In the genomic region with DNA sequence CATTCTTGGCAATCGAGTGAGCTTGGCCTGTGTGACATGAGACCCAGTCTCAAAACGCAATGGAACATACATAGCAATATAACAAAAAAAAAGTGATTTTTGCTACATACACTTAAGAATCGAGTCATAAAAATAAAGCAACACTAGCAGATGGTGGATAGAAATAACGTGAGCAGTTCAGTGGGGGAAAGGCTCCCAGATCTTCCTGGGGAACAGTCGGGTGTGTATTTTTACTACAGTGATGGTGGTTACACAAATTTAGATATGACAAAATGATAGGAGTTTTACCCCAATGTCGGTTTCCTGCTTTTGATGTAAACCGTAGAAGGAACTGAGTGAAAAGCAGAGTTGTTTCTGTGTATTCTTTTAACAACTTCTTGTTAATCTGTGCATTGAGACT, we compare ENCODE assay signal across 16 mouse cellular contexts. TPM values are rescaled to one million over a fixed set of nuclear protein-coding genes. Genes with fewer than 3 reads are reported as not detected.
A peak's percentile ranks its signal among the peaks of the same experiment; 100 is the strongest.
DNase-seq lines count a peak whose midpoint lies in the region; ATAC-seq lines count a peak whose summit lies in the region.
"Had no signal": no experiment of that assay in that cellular context is flagged by ENCODE, and none has a peak within 500 bp of the region (broad histone marks: within the 10 kb centered on the region; RNA-seq: fewer than 3 reads in every experiment).

No protein-coding gene starts in this region.

- peaks cover 4% of the 10 kb centered on the region for H3K4me1 ChIP-seq in midbrain, embryonic 11.5 days (ENCODE audit: control insufficient read depth, insufficient read depth, low read length)
- 0 out of 2 replicates have a peak, but pooled peaks cover 6% of the 10 kb centered on the region for H3K4me1 ChIP-seq in midbrain, embryonic 16.5 days (ENCODE audit: control insufficient read depth, insufficient read depth, low read length)
- H3K4me1 ChIP-seq in kidney, embryonic 16.5 days (ENCODE audit: insufficient read depth, low read length): peaks cover 13% of the 10 kb centered on the region

- no peak overlapping the region for H3K4me3 ChIP-seq in midbrain, embryonic 11.5 days (ENCODE audit: low read depth, low read length)
- H3K4me3 ChIP-seq in midbrain, embryonic 16.5 days (ENCODE audit: low read depth, low read length): no peak overlapping the region
- no peak overlapping the region for H3K4me3 ChIP-seq in kidney, embryonic 16.5 days (ENCODE audit: low read length)

- peaks cover 32% of the 10 kb centered on the region for H3K27me3 ChIP-seq in midbrain, embryonic 11.5 days (ENCODE audit: control insufficient read depth, insufficient read depth, low read length)
- no peaks in the 10 kb centered on the region for H3K27me3 ChIP-seq in midbrain, embryonic 16.5 days (ENCODE audit: control insufficient read depth, insufficient read depth, low read depth, low read length)
- peaks cover 57% of the 10 kb centered on the region for H3K27me3 ChIP-seq in kidney, embryonic 16.5 days (ENCODE audit: insufficient read depth, low read length)

- no peak overlapping the region for H3K4me2 ChIP-seq in midbrain, embryonic 11.5 days
- no peak overlapping the region for H3K4me2 ChIP-seq in midbrain, embryonic 16.5 days (ENCODE audit: low read length)
- H3K4me2 ChIP-seq in kidney, embryonic 16.5 days (replicated peaks; ENCODE audit: low read depth, low read length): no peak overlapping the region

- peaks cover 4% of the 10 kb centered on the region; the same call in 1 of the 2 replicates for H3K9me3 ChIP-seq in midbrain, embryonic 11.5 days (ENCODE audit: control insufficient read depth, low read length)
- H3K9me3 ChIP-seq in midbrain, embryonic 16.5 days (replicated peaks; ENCODE audit: control insufficient read depth, low read length, poor library complexity, severe bottlenecking): no peaks in the 10 kb centered on the region; the same call in 1 of the 2 replicates
- H3K9me3 ChIP-seq in kidney, embryonic 16.5 days (ENCODE audit: low read length): no peaks in the 10 kb centered on the region
- H3K9me3 ChIP-seq: embryonic facial prominence, embryonic 12.5 days had no signal

- H3K27ac ChIP-seq in midbrain, embryonic 11.5 days (ENCODE audit: low read depth, low read length): no peak overlapping the region
- H3K27ac ChIP-seq in midbrain, embryonic 16.5 days (ENCODE audit: low read length): no peak overlapping the region
- no peak overlapping the region for H3K27ac ChIP-seq in kidney, embryonic 16.5 days (ENCODE audit: low read length)
- H3K27ac ChIP-seq: embryonic facial prominence, embryonic 12.5 days had no signal

- 82% methylated on average over 7 of the region's 7 CpGs for WGBS in midbrain, embryonic 11.5 days
- WGBS in midbrain, embryonic 16.5 days: 78% methylated on average over 7 of the region's 7 CpGs
- WGBS in kidney, embryonic 16.5 days: 83% methylated on average over 7 of the region's 7 CpGs

- H3K9ac ChIP-seq in midbrain, embryonic 11.5 days (ENCODE audit: low read length): no peak overlapping the region
- H3K9ac ChIP-seq in midbrain, embryonic 16.5 days (ENCODE audit: low read depth, low read length): no peak overlapping the region
- no peak overlapping the region for H3K9ac ChIP-seq in kidney, embryonic 16.5 days (replicated peaks; ENCODE audit: low read length)
- H3K9ac ChIP-seq: embryonic facial prominence, embryonic 12.5 days had no signal

- H3K36me3 ChIP-seq in midbrain, embryonic 11.5 days (ENCODE audit: control insufficient read depth, insufficient read depth, low read length): no peaks in the 10 kb centered on the region
- H3K36me3 ChIP-seq in midbrain, embryonic 16.5 days (ENCODE audit: control insufficient read depth, insufficient read depth, low read length): no peaks in the 10 kb centered on the region
- no peaks in the 10 kb centered on the region for H3K36me3 ChIP-seq in kidney, embryonic 16.5 days (ENCODE audit: insufficient read depth, low read length)
- H3K36me3 ChIP-seq: embryonic facial prominence, embryonic 10.5 days; embryonic facial prominence, embryonic 12.5 days had no signal

- peak; percentile 12 for ATAC-seq in frontal cortex, adult (ENCODE audit: low TSS enrichment)
- ATAC-seq in midbrain, embryonic 11.5 days (ENCODE audit: low FRiP score): no peak
- no peak for ATAC-seq in midbrain, embryonic 16.5 days
- ATAC-seq in kidney, embryonic 16.5 days (ENCODE audit: low FRiP score, low TSS enrichment): no peak

- DNase-seq in frontal cortex, postnatal 14 days (ENCODE audit: low spot score in 2 of 2): no peak
- DNase-seq in midbrain, embryonic 11.5 days (ENCODE audit: low spot score, missing footprints): peak; percentile 17
- peak; percentile 67 for DNase-seq in brain, adult 2 months (ENCODE audit: low read depth, low spot score)
- DNase-seq in telencephalon, adult 2 months (ENCODE audit: low read depth, low spot score): peak; percentile 76
- DNase-seq: adrenal gland, adult 2 months; adrenal gland, postnatal 10 days; adrenal gland, postnatal 25 days; cerebellum, adult 2 months; cerebellum, adult 9-11 months; cerebellum, postnatal 36 days had no signal

RNA-seq across cellular contexts. Expression of a gene that starts 1.0 kb away (rescaled TPM):
- 0.26 and 0.28 TPM in 2 replicates for polyA plus RNA-seq in midbrain, embryonic 11.5 days (2014; fragmentation: Nextera tagmentation; extraction: Ambion mirVana)
- polyA plus RNA-seq in midbrain, embryonic 16.5 days (2015; fragmentation: Nextera tagmentation; extraction: Ambion mirVana): 2.1 and 2.7 TPM in 2 replicates
- polyA plus RNA-seq in kidney, embryonic 16.5 days (2015; fragmentation: Nextera tagmentation; extraction: Ambion mirVana): 0.05 and 0.27 TPM in 2 replicates
- polyA plus RNA-seq: C2C12 had no signal

RNA-seq across cellular contexts. Expression of a gene that starts 51.1 kb away (rescaled TPM):
- polyA plus RNA-seq in midbrain, embryonic 11.5 days (2014; fragmentation: Nextera tagmentation; extraction: Ambion mirVana): 0.04 TPM in 1 of 2 replicates, not detected in the other
- 0.21 and 0.24 TPM in 2 replicates for polyA plus RNA-seq in midbrain, embryonic 16.5 days (2015; fragmentation: Nextera tagmentation; extraction: Ambion mirVana)
- 0.69 and 0.82 TPM in 2 replicates for polyA plus RNA-seq in kidney, embryonic 16.5 days (2015; fragmentation: Nextera tagmentation; extraction: Ambion mirVana)
- polyA plus RNA-seq: adrenal gland, adult 2 months; C2C12 had no signal

Comparison
In these comparisons a context has a peak if more than half of its experiments do, and no peak if none do; other contexts are left out.
1. DNase-seq: peak in midbrain, embryonic 11.5 days (single experiment), brain, adult 2 months (single experiment) and telencephalon, adult 2 months (single experiment); none in frontal cortex, postnatal 14 days (0 of 2).